Mouse (Mus musculus) adrenal gland, postnatal 10 days (tissue): Measurements from ENCODE around the gene Ubtd1. TPM values are rescaled to one million over a fixed set of nuclear protein-coding genes. Genes with fewer than 3 reads are reported as not detected.
A peak's percentile ranks its signal among the peaks of the same experiment; 100 is the strongest.

ENCODE experiments used
- DNase-seq: peaks from one replicate; pipeline ENCODE4 v3.0.0; 2021; ENCODE audit warnings: mixed read lengths
- long read RNA-seq, 2 experiments: library from polyadenylated mRNA; stranded (forward); transcript quantifications; one replicate each; pipeline ENCODE4 v2.0.0; 2021
- total RNA-seq, 2 experiments: library from RNA; stranded (reverse); gene quantifications; 2 replicates each; pipeline ENCODE4 v1.2.3; 2021

Ubtd1 gene
- total RNA-seq = 10 to 100 TPM; 17.1 to 20.2 TPM
- long read RNA-seq, experiment 1, transcript Ubtd1-201 (3 exons, 1,529 nt) = major isoform, 13 of 23 reads
- long read RNA-seq, experiment 1, partial matches to known transcripts = 3 of 23 reads
- long read RNA-seq, experiment 1, other reads (novel, unspliced or antisense) = 7 of 23 reads
- long read RNA-seq, experiment 2, transcript Ubtd1-201 (3 exons, 1,529 nt) = major isoform, 6 of 12 reads
- long read RNA-seq, experiment 2, partial matches to known transcripts = 1 of 12 reads
- long read RNA-seq, experiment 2, other reads (novel, unspliced or antisense) = 5 of 12 reads

DNA sequence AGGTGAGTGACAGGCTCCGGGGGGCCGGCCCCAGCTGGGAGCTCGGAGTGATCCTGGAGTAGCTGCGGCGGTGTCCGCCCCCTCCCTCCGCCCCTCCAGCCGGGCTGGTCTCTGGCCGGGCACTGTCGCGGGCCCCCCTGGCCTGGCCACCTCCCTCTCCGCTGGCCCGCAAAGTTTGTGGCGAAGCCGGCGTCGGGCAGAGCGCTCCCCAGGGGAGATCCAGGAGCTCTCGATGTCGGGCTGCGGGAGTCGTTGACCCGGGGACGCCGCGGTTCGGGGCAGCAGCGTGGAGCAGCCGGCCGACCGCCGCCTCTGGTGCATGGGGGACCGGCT, at the start of gene Ubtd1:
TSS of gene Ubtd1 (plus strand) at position 169 of the 333 bp plus-strand sequence.
- no peak for DNase-seq

DNA sequence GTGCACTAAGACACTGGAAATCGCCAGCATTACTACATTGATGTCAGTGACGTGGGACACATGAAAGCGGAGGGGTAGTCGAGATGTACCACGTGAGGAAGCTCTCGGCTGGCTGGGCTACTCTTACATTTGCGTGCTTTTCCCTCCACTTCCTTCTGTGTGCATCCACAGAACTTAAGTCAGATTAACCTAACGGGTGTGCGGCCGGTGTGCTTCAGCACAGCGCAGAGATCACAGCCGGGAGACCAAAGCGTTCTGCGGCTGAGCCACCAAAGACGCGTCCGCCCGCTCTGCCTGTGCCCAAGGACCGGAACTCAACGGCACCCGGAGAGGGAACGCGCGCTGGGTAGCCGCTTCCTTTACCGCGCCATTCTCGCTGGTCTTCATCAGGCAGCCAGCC, 48.9 kb upstream of the Ubtd1 start:
- no peak for DNase-seq

DNA sequence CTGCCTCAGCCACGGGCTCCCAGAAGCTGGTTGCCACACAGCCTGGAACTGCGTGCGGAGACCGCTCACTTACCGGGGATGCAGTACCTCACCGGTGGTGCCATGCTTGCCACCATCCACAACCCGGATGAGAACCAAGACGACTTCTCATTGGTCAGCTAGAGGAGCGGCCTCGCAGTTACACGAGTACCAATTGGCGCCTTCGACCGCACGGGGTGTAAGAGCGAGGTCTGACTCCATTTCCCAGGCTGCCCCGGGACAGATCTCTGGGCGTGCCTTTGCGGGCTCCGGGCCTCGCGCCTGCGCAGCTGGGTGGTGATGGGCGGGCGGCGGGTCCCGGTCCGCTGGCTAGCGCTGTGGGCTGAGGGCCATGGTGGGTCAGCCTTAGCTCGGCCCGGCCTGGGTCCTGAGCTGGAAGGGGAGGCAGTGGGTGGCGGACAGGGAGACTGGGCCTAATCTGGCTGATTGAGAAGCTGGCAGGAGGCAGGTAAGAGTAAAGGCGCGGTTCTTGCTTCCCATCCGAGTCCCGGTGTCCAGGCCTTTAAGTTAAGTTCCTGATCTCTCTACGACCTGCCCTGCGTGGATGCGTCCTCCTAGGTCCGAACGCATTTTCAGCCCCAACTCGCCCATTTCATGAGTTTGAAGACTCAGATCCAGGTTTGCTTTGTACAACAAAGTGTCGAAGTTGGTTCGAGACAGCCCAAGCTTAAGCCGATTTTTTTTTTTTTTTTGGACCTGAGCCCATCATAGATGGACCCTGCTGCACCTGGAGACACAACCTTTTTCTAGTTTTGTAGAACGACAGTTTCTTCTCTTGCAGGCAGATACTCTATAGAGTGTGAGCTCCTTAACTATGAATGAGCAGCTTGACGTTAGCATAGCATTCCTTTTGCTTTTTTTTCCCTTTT, 48.1 kb upstream of the Ubtd1 start, which contains the start of the genes Exosc1 and Zdhhc16:
TSS of gene Exosc1 (minus strand) at position 245 of the 908 bp plus-strand sequence.
TSS of gene Zdhhc16 (plus strand) at position 302 of the 908 bp plus-strand sequence.
- DNase-seq = peak; percentile 99

DNA sequence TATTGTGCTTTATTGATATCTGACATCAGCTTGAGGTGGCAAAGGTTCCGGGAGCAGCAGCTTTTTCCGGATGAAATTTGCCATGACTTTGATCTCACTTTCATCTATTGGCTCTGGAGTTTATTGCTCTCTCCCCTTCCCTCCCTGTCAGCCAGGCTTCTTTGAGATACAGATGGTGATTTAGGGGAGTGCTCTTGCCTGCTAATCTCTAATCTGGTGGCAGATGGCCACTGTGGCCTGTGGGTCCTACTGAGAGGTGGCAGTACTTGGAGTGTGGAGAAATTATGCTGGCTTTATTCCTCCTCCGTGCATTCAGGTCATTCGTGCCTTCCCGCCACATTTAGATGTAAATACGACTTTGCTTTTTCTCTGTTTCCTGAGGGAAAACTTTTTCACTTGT, 47.4 kb upstream of the Ubtd1 start:
- DNase-seq = no peak

DNA sequence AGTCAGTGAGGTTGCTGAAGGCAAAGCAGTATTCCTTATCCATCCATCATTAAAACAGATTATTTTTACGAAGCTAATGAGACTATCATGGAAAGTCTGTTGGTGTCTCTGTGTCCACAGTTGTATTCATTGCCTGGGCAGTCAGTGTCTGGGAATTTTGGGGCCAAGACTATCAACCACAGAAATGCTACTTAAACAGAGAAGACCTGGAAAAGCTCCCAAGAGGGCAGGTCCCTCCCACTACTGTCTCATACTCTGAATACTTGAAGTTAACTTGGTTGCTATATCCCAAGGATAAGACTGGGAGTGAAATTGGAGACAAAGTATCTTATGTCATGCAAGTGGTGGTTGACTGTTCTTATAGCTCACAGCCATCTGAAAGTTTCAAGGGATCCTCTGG, 45.6 kb upstream of the Ubtd1 start:
- no peak for DNase-seq

DNA sequence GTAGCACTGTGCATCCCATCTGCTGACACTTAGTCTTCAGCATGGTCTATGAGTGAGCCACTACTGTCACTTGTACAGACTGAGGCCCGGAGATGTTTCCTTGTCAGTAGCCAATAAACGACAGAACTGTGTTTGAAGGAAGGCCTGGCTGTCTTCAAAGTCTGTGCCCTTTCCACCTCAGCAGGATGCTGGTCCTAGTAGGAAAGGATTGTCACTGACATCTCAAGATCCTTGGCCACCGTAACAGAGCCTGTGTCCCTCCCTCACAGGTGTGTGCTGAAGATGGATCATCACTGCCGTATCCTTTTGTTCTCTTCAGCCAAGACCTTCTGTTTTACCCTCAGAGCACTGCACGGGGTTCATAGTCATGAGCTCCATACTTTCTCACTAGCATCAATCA, 43.0 kb upstream of the Ubtd1 start:
- no peak for DNase-seq

DNA sequence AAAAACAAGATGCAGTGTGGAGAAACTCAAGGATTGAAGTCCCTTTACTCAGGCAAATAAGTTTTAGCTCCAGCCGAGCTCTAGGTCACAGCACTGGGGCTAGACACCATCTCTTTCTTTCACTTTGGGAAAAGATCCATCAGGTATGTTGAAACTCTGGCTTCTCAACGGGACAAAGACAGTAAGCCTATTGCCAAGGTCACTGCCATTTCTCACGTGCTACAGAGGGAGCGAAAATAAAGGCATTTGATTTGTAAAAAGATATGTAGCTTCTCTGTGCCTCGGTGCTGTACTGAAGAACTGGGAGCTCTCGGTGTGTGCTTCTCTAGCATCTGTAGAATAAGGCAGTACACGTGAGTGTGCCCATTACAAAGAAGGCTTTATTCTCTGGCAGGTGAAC, 37.7 kb upstream of the Ubtd1 start:
- no peak for DNase-seq

DNA sequence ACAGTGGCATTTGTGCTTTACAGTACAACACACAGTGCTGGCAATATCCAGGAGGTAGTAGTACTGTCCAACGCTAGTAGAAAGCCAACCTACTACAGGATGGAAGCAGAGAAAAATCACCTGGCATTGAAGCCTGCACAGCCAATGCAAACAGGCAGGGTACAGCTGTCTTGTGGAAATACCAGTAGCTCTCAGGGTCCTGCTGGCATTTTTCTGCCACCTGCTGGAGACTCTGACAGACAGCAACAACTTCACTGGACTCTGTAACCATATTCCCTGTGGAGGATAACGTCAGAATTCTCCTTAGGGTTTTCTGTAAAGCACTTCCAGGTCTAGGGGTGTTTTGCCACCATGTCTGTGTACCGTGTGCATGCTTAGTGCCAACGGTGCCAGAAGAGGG, 29.3 kb upstream of the Ubtd1 start:
- DNase-seq = peak; percentile 12

DNA sequence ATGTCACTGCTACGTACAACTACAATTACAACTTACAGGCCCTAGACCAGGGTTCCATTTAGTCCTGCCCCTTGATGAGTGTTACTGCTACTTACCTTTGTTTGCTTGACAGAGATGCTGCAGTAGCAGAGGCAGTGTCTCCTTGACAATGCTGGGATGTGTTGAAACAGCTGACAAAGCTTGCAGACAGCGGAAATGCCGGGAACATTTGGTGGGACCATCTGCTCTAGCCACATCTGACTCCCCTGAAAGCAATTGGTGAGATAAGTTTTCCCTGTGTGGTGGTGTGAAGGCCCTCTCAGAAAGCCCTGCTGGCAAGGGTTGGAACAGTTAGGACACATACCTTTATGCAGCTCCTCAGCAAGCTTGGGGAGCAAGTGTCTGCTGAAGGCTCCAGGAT, 28.0 kb upstream of the Ubtd1 start:
- DNase-seq = no peak

DNA sequence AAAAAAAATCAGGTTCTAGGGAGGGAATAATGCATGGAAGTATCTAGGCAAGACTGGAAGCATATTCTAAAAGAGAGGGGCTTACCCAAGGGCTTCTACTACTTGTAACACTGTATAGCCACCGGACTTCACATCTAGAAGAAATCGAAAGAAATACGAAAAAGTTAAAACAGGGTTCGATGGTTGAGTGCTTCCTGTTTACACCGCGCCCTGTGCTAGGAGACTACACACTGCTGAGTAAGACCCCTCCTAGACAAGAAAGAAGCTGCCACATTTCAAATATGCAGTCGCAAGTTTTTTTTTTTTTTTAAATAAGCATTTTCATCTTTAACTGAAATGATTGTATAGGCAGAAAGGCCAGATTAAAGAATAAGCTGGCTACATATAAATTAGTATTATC, 11.9 kb upstream of the Ubtd1 start:
- DNase-seq = no peak

DNA sequence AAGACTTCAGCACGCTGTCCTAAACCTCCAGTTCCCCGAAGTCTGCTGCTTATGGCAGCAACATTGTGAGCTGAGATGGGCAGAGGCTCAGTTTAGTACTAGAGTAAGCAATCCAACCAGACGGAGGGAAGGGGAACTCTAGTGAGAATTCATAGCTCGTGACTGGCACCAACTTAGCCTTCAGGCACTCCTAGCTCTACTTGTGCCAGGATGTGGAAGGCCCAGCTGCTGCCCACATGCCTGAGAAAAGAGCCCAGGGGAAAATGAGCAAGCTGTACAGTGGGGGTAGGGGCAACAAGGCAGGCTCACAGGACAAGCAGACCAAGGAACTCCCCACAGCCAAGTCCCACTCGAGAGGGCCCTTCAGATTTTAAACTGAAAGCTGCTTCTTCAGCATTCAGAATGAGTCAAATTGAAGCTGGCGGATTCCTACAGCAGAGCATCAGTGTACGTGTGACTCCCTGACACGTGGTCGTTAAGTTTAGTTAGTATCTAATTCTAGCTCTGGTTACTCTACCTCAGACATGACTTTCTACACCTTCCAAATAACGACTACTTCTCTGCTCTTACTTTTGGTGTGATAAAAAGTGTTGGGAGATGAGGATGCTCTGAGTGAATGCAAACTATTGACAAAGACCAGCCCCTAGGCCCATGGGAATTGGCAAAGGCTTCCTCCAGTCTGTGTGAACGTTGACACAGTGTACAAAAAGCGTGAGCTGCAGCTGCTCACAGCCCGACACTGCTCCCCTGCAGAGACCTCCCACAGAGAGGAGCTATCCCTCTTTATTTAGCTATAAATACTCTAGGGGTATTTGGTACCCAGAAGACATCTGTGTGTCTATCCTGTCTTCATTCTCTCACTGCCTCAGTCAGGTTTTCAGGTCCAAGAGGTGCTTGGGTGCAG, 7.4 kb upstream of the Ubtd1 start:
- no peak for DNase-seq

DNA sequence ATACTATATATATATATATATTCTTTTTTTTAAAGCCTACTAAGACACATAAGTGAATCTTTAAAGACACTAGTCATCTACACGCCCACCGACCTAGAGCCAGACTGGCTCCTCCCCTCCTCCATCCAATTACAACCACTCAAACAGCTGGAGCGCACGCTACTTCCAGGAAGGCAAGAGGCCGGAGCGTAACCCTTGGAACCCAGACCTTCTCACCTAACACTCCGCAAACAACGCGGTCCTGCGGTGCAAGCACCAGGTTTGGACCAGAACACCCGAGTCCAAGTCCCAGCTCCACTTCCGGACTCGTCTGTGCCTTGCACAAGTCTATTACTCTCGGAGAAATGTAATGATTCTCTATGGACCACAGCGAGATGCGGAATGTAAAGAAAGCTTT, 1.1 kb upstream of the Ubtd1 start:
- no peak for DNase-seq

DNA sequence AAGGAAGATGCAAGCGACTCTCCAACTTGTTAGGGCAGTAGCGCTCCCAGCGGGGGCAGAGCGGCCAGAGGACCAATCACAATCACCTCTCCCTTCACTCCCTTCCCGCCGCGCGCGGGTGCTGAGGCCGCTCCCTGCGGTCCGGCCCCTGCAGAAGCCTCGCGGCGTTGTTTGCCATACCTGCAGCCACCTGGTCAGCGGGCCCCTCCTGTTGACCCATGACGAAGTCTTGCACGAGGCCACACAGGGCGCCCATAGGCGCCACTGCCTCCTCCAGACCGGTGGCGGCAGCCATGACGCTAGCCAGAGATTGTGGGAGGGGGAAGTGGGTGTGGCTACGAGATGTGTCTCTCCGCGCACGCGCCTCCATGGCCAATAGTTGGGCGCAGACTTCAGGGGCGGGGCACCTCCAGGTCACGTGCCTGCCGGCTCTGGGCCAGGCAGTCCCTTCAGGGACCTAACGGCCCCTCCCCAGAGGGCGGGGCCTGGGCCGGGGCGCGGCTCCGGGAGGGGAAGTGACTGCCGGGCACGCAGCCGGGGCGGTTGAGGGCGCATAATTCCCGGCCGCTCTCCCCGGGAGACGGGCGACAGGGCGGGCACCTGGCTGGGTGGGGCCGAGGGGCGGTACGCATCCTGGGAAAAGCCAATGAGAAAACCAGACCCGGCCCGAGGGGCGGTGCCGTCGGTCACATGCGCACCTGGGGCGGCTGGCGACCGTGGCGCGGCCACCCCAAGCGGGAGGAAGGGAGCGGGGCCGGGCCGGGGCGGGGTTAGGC, 556 bp upstream of the Ubtd1 start, which contains the start of gene Mms19:
TSS of gene Mms19 (minus strand) at position 339 of the 776 bp plus-strand sequence.
- peak; percentile 99 for DNase-seq

DNA sequence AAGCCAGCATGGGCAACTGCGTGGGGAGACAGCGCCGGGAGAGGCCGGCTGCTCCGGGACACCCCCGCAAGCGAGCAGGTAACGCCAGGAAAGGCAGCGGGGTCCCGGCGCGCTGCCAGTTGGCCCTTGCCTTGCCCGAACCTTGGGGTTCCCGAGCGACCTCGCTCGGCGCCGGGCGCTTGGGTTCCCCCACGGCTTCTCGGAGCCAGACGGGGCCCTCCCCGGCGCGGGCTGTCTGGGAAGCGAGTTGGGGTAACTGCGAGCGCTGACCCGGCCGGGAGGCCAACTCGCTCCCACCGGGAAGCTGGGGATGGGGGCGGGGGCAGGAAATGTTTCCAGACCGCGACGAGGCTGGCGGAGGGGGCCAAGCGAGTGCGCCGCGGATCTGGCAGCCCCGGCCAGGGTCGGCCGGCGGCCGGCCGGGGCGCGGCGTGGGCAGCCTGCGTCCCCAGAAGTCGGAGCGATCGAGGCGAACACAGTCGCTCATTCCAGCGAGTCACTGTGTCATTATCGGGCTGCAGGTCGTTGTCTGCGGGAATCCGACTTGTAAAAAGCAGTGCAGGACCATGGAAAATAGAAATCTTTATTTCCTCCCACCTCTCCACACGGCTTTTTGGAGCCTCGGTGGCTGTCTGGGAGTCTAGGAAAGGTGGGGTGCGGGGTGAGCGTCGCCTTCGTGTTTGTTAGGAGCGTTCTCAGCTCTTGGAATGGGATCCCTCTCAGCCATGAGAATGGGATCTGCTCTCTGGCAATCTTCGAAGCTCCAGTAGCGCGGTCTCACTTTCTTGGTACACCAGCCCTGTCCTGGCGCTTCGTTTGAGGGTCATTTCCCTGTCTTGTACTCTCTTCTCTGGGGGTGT, 598 bp downstream of the Ubtd1 start:
- DNase-seq = peak; percentile 75

DNA sequence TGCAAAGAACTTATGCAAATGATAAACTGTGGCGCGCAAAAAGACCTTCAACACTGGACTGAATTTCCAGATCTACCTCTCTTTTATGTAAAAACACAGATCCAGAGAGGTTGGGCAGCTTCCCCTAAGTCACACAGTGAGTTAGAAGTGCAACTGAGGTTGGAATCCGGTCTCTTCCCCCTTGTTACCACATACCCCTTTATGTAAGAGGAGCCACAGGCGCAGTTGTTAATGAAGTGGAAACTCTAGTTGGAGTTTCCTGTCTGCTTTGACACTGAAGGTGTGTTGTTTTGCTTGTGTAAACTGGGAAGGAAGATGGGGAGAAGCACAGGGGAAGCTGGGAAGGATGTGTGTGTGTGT, 1.2 kb downstream of the Ubtd1 start:
- DNase-seq = no peak

DNA sequence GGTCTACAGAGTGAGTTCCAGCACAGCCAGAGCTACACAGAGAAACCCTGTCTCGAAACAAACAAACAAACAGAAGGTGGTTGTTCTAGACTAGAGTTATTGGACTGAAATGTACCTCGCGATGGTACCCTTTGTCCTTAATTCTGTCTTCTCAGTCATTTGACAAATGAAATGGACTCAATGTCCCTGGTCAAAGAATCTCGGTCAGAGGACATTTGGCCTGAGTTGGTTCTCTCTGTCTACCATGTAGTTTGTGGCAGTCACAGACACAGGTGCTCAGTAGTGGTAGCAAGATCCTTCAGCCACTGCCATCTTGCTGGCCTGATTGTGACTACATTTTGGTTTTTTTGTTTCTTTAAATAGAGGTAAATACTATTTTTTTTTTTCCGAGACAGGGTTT, 4.4 kb downstream of the Ubtd1 start:
- no peak for DNase-seq

DNA sequence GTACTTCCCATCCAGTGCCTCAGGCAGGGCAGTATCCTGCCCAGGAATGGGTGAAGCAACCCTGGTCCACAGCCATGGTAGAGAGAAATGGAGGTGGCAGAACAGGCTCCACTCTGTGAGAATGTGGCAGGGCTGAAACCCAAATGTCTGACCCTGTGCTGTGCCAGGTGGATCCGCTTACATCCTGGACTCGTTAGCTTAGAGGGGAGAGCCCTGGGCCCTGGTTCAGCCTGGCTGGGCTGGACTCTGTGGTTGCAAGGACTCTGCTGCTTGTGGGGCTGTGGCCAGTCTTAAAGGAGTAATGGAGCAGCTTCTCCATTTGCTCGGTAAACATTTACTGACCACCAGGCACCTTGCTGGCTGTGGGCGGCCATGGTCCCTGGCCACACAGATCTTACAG, 5.6 kb downstream of the Ubtd1 start:
- no peak for DNase-seq

DNA sequence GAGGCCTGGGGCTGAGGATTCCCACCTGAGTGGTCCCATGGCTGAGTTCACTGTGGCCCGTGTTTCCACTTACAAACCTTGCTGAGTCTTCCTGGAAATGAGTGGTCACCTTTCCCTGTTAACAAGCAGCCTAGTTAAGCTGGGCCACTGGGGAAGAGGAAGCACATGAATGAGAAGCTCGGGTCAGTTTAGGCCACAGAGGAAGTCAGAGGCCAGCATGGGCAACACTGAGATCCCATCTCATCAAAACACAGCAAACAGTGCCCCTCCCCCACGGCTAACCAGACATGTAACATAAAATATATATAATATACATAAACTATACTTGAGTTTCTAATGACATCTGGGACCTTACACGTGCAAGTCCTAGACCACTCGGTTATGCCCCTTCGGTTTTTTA, 8.2 kb downstream of the Ubtd1 start:
- DNase-seq = no peak

DNA sequence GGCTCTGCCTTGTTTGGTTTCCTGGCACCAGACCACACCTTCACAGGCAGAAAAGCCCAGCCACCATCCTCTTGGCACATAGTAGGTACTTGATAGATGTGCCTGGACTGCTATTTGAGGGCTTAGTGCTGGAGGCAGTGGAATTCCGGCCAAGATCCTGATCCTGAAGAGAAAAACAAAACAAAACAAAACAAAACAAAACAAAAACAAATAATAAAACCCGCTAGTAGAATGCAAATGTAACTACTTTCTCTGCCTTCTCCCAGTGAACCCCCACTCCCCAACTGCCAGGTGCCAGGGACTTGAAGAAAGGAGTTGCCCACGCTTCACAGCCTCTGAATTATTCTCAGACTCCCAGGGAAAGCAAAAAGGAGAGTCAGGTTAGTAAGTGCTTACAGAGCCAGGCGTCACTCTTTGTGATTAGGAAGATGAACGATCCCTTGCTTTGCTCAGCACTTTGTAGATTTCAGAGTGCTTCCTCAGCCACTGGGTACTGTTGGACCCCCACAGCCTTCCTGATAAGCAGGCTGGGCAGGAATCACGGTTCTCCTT, 10.4 kb downstream of the Ubtd1 start:
- no peak for DNase-seq

DNA sequence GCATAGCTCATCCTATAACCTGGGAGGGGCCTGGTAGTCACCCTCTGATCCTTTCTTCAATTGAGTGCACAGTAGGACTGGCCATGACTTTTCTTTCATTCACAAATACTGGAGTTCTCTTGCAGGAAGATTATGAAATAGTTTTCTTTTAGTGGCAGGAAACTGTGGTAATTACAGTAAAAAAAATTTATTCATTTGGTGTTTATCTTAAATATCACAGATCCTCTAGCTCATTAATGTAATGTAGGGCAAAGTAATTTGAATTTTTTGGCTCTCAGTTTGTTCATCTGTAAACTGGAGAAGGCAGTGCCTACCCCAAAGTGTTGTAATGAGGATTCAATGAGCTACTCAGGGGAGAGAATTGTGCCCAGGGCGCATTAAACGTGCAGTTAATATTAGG, 11.4 kb downstream of the Ubtd1 start:
- no peak for DNase-seq
